Mouse (Mus musculus) G1E (cell line): Measurements from ENCODE around the gene Gprc5b.

ENCODE experiments used
- CTCF ChIP-seq: IDR thresholded peaks from 2 replicates; pipeline ENCODE4 v1.5.1; 2012; ENCODE audit warnings: low read depth, low read length, inconsistent platforms, mixed read lengths
- TAL1 ChIP-seq: conservative IDR thresholded peaks from 2 replicates; pipeline ENCODE4 v1.6.1; 2012; ENCODE audit warnings: low read depth, low read length, inconsistent platforms, mixed read lengths

- TF ChIP-seq CTCF (no peak), TAL1 (no peak)
These were observed 12.4 kb downstream of the Gprc5b start for GRCm38 (mm10) chr7:118982586-118982985.
